Mouse (Mus musculus) megakaryocyte, embryonic 14.5 days (primary cell): ENCODE measurements at regions not wholly inside any gene's neighbourhood (a gene's known extent, or its start where the extent isn't known, plus 50 kb on each side); places are given as distances from the start of the nearest gene placed in this dataset.

Experiments used
- FLI1 ChIP-seq: IDR thresholded peaks from 2 replicates; pipeline ENCODE4 v1.6.1; 2012; ENCODE audit warnings: low read length, inconsistent platforms, mixed read lengths
- GATA1 ChIP-seq: IDR thresholded peaks from 3 replicates; pipeline ENCODE4 v1.6.1; 2012; ENCODE audit warnings: mixed read lengths, low read length, inconsistent platforms, borderline replicate concordance

- TF ChIP-seq GATA1 (no peak), FLI1 (no peak)
Measured at GRCm38 (mm10) chr12:9952372-9952771, 382.5 kb downstream of the Osr1 start.
